Mouse (Mus musculus) lung, embryonic 14.5 days (tissue): ENCODE results near the gene Plin4. TPM values are rescaled to one million over a fixed set of nuclear protein-coding genes. Genes with fewer than 3 reads are reported as not detected.
"Not testable (repeated sequence)": the region's sequence is repeated elsewhere in the genome, so short reads cannot be mapped to it uniquely, and the experiment has no call there.

Experiments used
- ATAC-seq: fragments of 200-750 bp; cut with Nextera tagmentation; 2 replicates; pipeline ENCODE4 v1.8.0; 2017; ENCODE audit warnings: mild to moderate bottlenecking, moderate TSS enrichment, moderate library complexity; ENCODE audit not compliant: insufficient read depth
- DNase-seq: peaks from one replicate; pipeline ENCODE4 v3.0.0-alpha.2; 2015
- H3K27ac ChIP-seq: fragments of 300-500 bp; sonication (generic); 2 replicates; pipeline ENCODE4 v1.5.1; 2014; ENCODE audit warnings: low read depth, mild to moderate bottlenecking, moderate library complexity
- H3K27me3 ChIP-seq: fragments of 300-500 bp; sonication (generic); 2 replicates; pipeline ENCODE4 v1.6.1; 2014; ENCODE audit warnings: low read length, control low read depth; ENCODE audit not compliant: insufficient read depth
- H3K36me3 ChIP-seq: fragments of 300-500 bp; sonication (generic); 2 replicates; pipeline ENCODE4 v1.6.1; 2014; ENCODE audit warnings: control low read depth; ENCODE audit not compliant: insufficient read depth
- H3K4me1 ChIP-seq: fragments of 300-500 bp; sonication (generic); 2 replicates; pipeline ENCODE4 v1.6.1; 2014; ENCODE audit warnings: antibody characterized with exemption, control low read depth; ENCODE audit not compliant: insufficient read depth
- H3K4me2 ChIP-seq: fragments of 300-500 bp; sonication (generic); 2 replicates; pipeline ENCODE4 v1.6.1; 2014; ENCODE audit warnings: mild to moderate bottlenecking
- H3K4me3 ChIP-seq: fragments of 300-500 bp; sonication (generic); 2 replicates; pipeline ENCODE4 v1.5.1; 2014; ENCODE audit warnings: low read depth, low read length
- H3K9ac ChIP-seq: fragments of 300-500 bp; sonication (generic); 2 replicates; pipeline ENCODE4 v1.6.1; 2014
- H3K9me3 ChIP-seq: fragments of 300-500 bp; sonication (generic); 2 replicates; pipeline ENCODE4 v1.6.1; 2016; ENCODE audit warnings: low read depth, low read length, control low read depth
- CTCF ChIP-seq: IDR thresholded peaks from 2 replicates; pipeline ENCODE4 v1.5.1; 2016; ENCODE audit warnings: antibody characterized with exemption, low read depth
- WGBS: fragments of 180-500 bp; shearing (Covaris S2); extraction: QIAGEN DNeasy Blood & Tissue Kit; methylation state at CpG from one replicate; pipeline ENCODE4 v1.1.7; 2014; 5-methylcytosine and 5-hydroxymethylcytosine counted together
- polyA plus RNA-seq: library from polyadenylated mRNA; unstranded; fragments of >200 nt; fragmentation: Nextera tagmentation; extraction: Ambion mirVana; gene quantifications from 2 replicates; pipeline ENCODE4 v1.2.1, GENCODE M21; 2014

The Plin4 gene
- polyA plus RNA-seq, 1 experiment from 2014 or later: 0.28 TPM

DNA sequence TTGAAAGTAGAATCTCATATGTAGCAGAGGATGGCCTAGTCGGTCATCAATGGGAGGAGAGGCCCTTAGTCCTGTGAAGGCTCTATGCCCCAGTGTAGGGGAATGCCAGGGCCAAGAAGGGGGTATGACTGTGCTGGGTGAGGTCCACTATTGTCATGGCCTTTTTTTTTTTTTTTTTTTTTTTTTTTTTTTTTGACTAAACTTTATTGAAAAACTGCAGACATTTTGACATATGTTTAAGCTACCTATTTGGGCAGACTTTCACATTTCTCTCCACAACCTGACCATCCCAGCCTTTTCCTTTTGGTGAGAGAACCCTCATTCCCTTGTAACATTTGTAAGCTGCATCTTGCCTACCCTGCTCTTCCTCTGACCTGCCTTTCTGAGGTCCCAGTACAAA, 17.3 kb downstream of the Plin4 start:
- H3K27me3 ChIP-seq: no peaks in the 10 kb centered on the region
- H3K36me3 ChIP-seq: peaks cover 68% of the 10 kb centered on the region
- H3K4me3 ChIP-seq: no peak overlapping the region
- no peak overlapping the region for H3K4me2 ChIP-seq
- ATAC-seq (no peak), DNase-seq (no peak)
- no peak overlapping the region for H3K9ac ChIP-seq
- H3K9me3 ChIP-seq: no peaks in the 10 kb centered on the region
- H3K27ac ChIP-seq: no peak overlapping the region; the same call in 1 of the 2 replicates
- H3K4me1 ChIP-seq: no peaks in the 10 kb centered on the region
- 82% methylated on average over 1 of the region's 1 CpGs for WGBS
- TF ChIP-seq CTCF: no peak

DNA sequence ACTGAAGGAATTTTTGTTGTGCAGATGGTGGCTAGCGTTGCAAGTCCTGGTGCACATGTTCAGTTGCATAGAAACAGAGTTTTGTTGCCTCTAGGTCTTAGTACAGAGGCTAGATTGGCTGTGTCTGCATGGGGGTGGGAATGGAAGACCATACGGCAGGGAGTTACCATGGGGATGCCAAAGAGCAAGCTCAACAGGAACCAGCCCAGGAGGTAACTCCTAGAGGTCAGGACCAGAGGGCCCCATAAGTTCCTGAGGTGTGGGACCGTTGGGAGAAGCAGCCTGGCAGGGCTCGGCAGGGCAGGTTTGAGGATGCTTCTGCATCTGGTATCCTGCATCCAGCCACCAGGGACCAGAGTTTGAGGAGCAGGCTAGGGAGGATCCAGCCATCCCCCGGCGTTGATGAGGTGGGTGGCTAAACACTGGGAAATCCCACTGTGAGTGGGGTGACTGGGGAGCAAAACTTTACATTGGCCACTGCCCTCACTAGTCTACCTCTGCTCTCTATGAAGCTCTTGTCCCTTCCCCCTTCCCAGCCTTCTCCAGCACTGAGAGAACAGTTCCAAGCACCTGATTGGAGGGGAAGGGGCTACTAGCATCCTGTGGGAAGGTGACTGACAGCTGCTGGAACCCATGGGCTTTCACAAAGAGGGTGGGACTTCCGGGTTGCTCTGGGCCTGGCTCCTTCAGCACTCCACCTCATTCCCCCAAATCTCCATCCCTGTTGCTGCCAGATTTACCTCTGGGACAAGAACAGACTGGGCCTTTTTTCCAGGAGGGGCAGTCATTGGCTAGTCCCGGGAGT, 28.6 kb downstream of the Plin4 start:
- Histone ChIP-seq H3K27me3 (no peaks in the 10 kb centered on the region), H3K4me2 (peak overlapping the region; percentile 97), H3K4me1 (peaks cover 7% of the 10 kb centered on the region), H3K9ac (peak overlapping the region; percentile 74), H3K9me3 (no peaks in the 10 kb centered on the region), H3K36me3 (peaks cover 37% of the 10 kb centered on the region), H3K27ac (no peak overlapping the region), H3K4me3 (peak overlapping the region; percentile 79)
- no peak for TF ChIP-seq CTCF
- peak; percentile 77 for DNase-seq
- 8% methylated on average over 8 of the region's 8 CpGs for WGBS
- peak; percentile 6; the same call in 1 of the 2 replicates for ATAC-seq

DNA sequence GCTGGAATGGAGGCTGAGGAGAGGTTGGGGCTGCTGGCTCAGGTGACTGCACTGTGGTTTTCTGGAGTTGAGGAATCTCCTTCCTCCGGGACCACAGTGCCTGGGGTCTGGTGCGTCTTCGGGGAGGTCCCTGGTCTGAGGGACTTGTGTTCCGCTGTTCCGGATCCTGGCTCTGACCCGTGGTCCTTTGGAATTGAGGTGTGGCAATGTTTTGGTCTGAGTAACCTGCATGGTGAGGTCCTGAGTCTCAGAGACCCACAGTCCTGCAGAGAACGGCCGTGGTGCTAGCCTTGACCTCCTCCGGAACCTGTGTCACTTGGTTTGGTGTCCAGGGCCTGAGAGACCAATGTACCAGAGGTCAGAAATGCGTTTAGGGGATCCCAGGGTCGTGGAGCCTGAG, 29.7 kb downstream of the Plin4 start:
- peaks cover 7% of the 10 kb centered on the region for H3K4me1 ChIP-seq
- peak overlapping the region; percentile 79 for H3K4me3 ChIP-seq
- H3K4me2 ChIP-seq: peak overlapping the region; percentile 97
- TF ChIP-seq CTCF: no peak
- ATAC-seq (no peak), DNase-seq (peak; percentile 13)
- peaks cover 27% of the 10 kb centered on the region for H3K36me3 ChIP-seq
- no peaks in the 10 kb centered on the region for H3K27me3 ChIP-seq
- no peaks in the 10 kb centered on the region for H3K9me3 ChIP-seq
- WGBS: 1% methylated on average over 11 of the region's 11 CpGs
- peak overlapping the region; percentile 74 for H3K9ac ChIP-seq
- peak overlapping the region; percentile 36; the same call in 1 of the 2 replicates for H3K27ac ChIP-seq

DNA sequence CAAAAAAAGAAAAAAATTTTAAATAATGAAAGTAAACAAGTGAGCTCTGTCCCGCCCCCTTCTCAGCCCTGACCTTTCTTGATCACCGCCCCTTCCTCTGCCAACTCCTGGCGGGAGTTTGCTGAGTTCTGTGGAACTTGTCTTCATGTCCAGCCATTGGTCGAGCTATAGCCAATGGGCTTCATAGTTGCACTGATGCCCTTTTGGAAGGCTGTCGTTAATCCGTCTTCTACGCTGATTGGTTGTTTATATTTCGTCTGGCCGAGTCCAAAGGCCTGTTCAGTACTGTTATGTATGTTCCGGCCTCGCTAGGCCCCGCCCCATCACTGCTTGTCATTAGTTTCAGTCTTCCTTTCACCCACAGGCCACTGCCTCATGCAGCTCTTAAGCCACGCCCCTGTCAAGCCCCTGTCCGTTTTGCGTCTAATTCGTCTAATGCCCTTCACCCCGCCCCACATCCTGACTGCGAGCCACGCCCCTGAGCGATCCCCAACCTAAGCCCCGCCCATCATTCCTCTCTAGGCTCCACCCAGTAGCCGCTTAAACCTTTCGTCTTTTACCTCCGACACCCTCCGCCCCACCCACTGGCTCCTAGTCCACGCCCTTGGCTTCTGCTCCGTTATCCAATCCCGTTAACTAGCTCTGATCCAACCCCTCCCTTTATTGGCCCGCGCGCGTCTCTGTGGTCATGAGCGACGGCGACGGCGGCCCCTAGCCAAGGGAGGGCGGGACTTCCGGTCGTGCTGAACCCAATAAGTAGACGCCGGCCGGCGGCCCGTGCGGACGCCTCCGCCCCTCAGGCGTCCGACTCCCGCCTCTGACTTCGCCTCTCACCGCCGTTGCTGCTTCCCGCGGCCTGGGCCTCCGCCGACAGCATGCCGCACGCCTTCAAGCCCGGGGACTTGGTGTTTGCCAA, 30.5 kb downstream of the Plin4 start, which contains the start of gene Hdgfl2:
TSS of gene Hdgfl2 (plus strand) at position 755 of the 916 bp plus-strand sequence.
- Histone ChIP-seq H3K4me3 (peak within 1 kb of the TSS; percentile 79), H3K27ac (peak within 1 kb of the TSS; percentile 36; the same call in 1 of the 2 replicates), H3K4me1 (peaks cover 7% of the 10 kb centered on the region), H3K27me3 (no peaks in the 10 kb centered on the region), H3K4me2 (peak within 1 kb of the TSS; percentile 97), H3K9ac (peak within 1 kb of the TSS; percentile 74), H3K36me3 (peaks cover 19% of the 10 kb centered on the region), H3K9me3 (no peaks in the 10 kb centered on the region)
- ATAC-seq (peak; percentile 94), DNase-seq (peak; percentile 100)
- TF ChIP-seq CTCF: no peak
- under 1% methylated on average over 61 of the region's 61 CpGs for WGBS

DNA sequence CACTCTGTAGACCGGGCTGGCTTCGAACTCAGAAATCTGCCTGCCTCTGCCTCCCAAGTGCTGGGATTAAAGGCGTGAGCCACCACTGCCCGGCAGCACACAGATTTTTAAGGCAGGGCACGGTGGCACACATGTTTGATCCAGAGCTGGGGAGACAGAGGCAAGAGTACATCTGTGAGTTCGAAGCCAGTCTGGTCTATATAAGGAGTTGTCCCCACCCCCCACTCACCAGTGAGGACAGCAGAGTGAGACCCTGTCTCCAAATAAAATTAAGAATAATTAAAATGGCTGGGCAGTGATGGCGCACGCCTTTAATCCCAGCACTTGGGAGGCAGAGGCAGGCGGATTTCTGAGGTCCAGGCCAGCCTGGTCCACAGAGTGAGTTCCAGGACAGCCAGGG, 31.2 kb downstream of the Plin4 start:
- H3K9me3 ChIP-seq, H3K27ac ChIP-seq, DNase-seq, H3K9ac ChIP-seq, H3K27me3 ChIP-seq, ATAC-seq, H3K4me1 ChIP-seq: not testable (repeated sequence)
- H3K4me2 ChIP-seq: peak overlapping the region; percentile 53
- 56% methylated on average over 9 of the region's 9 CpGs for WGBS
- peaks cover 12% of the 10 kb centered on the region for H3K36me3 ChIP-seq
- peak overlapping the region; percentile 79 for H3K4me3 ChIP-seq

DNA sequence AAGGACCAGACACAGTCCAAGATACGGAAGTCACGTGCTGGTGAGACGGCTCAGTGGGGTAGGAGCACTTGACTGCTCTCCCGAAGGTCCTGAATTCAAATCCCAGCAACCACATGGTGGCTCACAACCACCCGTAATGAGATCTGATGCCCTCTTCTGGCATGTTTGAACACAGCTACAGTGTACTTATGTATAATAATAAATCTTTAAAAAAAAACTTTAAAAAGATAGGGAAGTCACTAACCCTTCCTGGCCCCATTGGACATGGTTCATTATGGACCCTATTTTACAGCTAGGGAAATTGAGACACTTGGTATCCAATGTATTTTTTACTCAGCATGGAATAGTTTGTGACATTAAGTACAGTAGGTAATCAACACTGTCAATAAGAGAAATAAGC, 32.1 kb downstream of the Plin4 start:
- no peak for ATAC-seq
- peaks cover 13% of the 10 kb centered on the region for H3K36me3 ChIP-seq
- H3K27ac ChIP-seq: no peak overlapping the region
- no peak overlapping the region for H3K9ac ChIP-seq
- no peaks in the 10 kb centered on the region for H3K9me3 ChIP-seq
- no peak for TF ChIP-seq CTCF
- DNase-seq: no peak
- no peaks in the 10 kb centered on the region for H3K27me3 ChIP-seq
- 89% methylated on average over 5 of the region's 5 CpGs for WGBS
- H3K4me3 ChIP-seq: no peak overlapping the region
- H3K4me1 ChIP-seq: peaks cover 10% of the 10 kb centered on the region
- H3K4me2 ChIP-seq: no peak overlapping the region

DNA sequence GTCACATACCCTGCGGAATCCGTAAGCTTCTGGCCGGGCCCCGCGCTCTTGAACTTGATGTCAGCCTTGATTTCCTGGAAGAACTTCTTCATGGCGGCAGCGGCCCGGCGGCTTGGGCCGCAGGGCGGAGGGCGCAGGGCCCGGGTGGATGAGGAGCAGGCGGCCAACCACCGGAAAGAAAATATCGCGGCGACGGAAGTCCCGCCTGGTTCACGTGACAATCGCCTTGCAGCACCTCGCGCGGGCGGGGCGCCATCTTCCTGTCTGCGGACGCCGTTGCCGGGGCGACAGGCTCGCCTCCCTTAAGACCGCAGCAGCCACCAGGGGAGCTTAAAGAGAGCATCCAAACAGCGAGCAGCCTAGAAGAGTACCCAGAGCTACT, 34.8 kb downstream of the Plin4 start, which contains the start of gene Ubxn6:
TSS of gene Ubxn6 (minus strand) at position 202 of the 382 bp plus-strand sequence.
- Histone ChIP-seq H3K4me1 (peaks cover 3% of the 10 kb centered on the region; the same call in 1 of the 2 replicates), H3K27ac (peak within 1 kb of the TSS; percentile 96), H3K9me3 (no peaks in the 10 kb centered on the region), H3K27me3 (no peaks in the 10 kb centered on the region), H3K9ac (peak within 1 kb of the TSS; percentile 67), H3K4me3 (peak within 1 kb of the TSS; percentile 65), H3K36me3 (peaks cover 32% of the 10 kb centered on the region), H3K4me2 (peak within 1 kb of the TSS; percentile 71)
- TF ChIP-seq CTCF: peak; percentile 62
- ATAC-seq (peak; percentile 60), DNase-seq (peak; percentile 98)
- WGBS: under 1% methylated on average over 35 of the region's 35 CpGs
